Mouse (Mus musculus): ENCODE results near the gene Naip6. TPM values are rescaled to one million over a fixed set of nuclear protein-coding genes. Genes with fewer than 3 reads are reported as not detected.

The Naip6 gene
- polyA plus RNA-seq (2014; fragmentation: Illumina TruSeq; extraction: RNeasy Lipid Tissue Mini Kit (QIAGEN cat#74804); ENCODE audit: low read depth, low replicate concordance) = 129 TPM

DNA sequence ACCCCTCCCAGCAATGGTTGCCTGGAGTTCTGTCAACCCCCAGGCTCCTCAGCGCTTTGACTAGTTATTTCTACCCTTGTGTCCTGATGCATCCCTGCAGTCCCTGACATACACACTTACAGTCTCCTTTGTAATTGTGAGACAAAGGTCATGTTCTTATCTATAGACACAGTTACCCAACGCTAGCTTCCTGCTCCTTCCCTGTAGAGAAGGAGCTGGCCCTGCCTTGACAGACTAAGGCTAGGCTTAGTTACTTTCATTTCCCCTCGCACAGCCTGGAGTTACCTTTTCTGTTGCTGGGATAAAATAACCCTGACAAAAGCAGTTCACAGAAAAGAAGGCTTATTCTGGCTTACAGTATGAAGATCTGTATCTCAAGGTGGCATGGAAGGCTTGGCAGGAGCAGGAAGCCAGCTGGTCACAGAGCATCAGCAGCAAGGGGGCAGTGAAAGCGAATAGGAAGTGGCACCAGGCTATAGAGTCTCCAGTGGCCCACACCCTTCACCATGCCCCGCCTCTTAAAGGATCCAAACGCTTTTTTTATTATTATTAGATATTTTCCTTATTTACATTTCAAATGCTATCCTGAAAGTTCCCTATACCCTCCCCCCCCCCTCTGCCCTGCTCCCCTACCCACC is at the start of gene Naip6:
Naip6 (minus strand) TSS at position 419 of the 638 bp plus-strand sequence.

DNA sequence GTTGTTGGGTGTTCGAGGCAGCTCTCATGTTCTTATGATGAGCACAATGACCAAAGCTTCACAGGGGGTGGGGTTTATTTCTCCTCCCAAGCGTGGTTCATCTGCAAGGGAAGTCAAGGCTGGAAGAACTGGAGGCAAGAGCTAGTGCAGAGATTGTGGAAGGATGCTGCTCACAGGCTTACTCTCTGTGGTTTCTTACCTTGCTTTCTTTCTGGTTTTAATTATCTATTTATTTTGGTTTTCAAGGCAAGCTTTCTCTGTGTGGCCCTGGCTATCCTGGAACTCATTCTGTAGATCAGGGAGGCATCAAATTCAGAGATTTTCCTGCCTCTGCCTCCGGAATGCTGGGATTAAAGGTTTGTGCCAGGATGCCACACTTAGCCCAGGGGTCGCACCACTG is 71.3 kb downstream of the Naip6 start, which contains the start of gene Naip5:
Naip5 (minus strand) TSS at position 101 of the 400 bp plus-strand sequence.

Other genes starting within 250 kb of the Naip6 start
- 54.3 TPM for gene Bdp1, start 213.6 kb downstream of the Naip6 start, polyA plus RNA-seq (2014; fragmentation: Illumina TruSeq; extraction: RNeasy Lipid Tissue Mini Kit (QIAGEN cat#74804); ENCODE audit: low read depth, low replicate concordance)
- 135 TPM for gene Serf1, start 209.7 kb downstream of the Naip6 start, polyA plus RNA-seq (2014; fragmentation: Illumina TruSeq; extraction: RNeasy Lipid Tissue Mini Kit (QIAGEN cat#74804); ENCODE audit: low read depth, low replicate concordance)
- 46.6 TPM for gene Smn1, start 192.8 kb downstream of the Naip6 start, polyA plus RNA-seq (2014; fragmentation: Illumina TruSeq; extraction: RNeasy Lipid Tissue Mini Kit (QIAGEN cat#74804); ENCODE audit: low read depth, low replicate concordance)
- gene Naip2, start 115.6 kb downstream of the Naip6 start, polyA plus RNA-seq (2014; fragmentation: Illumina TruSeq; extraction: RNeasy Lipid Tissue Mini Kit (QIAGEN cat#74804); ENCODE audit: low read depth, low replicate concordance) = 93.6 TPM
- 74.6 TPM for gene Naip5, start 71.4 kb downstream of the Naip6 start, polyA plus RNA-seq (2014; fragmentation: Illumina TruSeq; extraction: RNeasy Lipid Tissue Mini Kit (QIAGEN cat#74804); ENCODE audit: low read depth, low replicate concordance)
- 235 TPM for gene Naip1, start 135.2 kb upstream of the Naip6 start, polyA plus RNA-seq (2014; fragmentation: Illumina TruSeq; extraction: RNeasy Lipid Tissue Mini Kit (QIAGEN cat#74804); ENCODE audit: low read depth, low replicate concordance)
- gene Gtf2h2, start 174.9 kb upstream of the Naip6 start, polyA plus RNA-seq (2014; fragmentation: Illumina TruSeq; extraction: RNeasy Lipid Tissue Mini Kit (QIAGEN cat#74804); ENCODE audit: low read depth, low replicate concordance) = 85.2 TPM
- gene Ocln, start 235.0 kb upstream of the Naip6 start, polyA plus RNA-seq (2014; fragmentation: Illumina TruSeq; extraction: RNeasy Lipid Tissue Mini Kit (QIAGEN cat#74804); ENCODE audit: low read depth, low replicate concordance) = 192 TPM

Measured in sigmoid colon, adult 10 weeks (tissue).